Mouse (Mus musculus) hindbrain, embryonic 13.5 days (tissue): ENCODE measurements around the gene Far1. TPM values are rescaled to one million over a fixed set of nuclear protein-coding genes. Genes with fewer than 3 reads are reported as not detected.

ENCODE experiments used
- ATAC-seq: fragments of 200-750 bp; cut with Nextera tagmentation; 2 replicates; pipeline ENCODE4 v1.8.0; 2017; ENCODE audit warnings: moderate TSS enrichment; ENCODE audit not compliant: low FRiP score
- H3K27ac ChIP-seq: fragments of 300-500 bp; sonication (generic); 2 replicates; pipeline ENCODE4 v1.5.1; 2015; ENCODE audit warnings: inconsistent platforms, mild to moderate bottlenecking, moderate library complexity
- H3K27me3 ChIP-seq: fragments of 300-500 bp; sonication (generic); 2 replicates; pipeline ENCODE4 v1.6.1; 2015; ENCODE audit warnings: mild to moderate bottlenecking, inconsistent platforms
- H3K36me3 ChIP-seq: fragments of 300-500 bp; sonication (generic); 2 replicates; pipeline ENCODE4 v1.6.1; 2015; ENCODE audit warnings: mild to moderate bottlenecking, inconsistent platforms
- H3K4me1 ChIP-seq: fragments of 300-500 bp; sonication (generic); replicated peaks from 2 replicates; pipeline ENCODE4 v1.6.1; 2015; ENCODE audit warnings: inconsistent platforms
- H3K4me2 ChIP-seq: fragments of 300-500 bp; sonication (generic); 2 replicates; pipeline ENCODE4 v1.6.1; 2015; ENCODE audit warnings: inconsistent platforms, mild to moderate bottlenecking, moderate library complexity
- H3K4me3 ChIP-seq: fragments of 300-500 bp; sonication (generic); 2 replicates; pipeline ENCODE4 v1.5.1; 2015; ENCODE audit warnings: mild to moderate bottlenecking, inconsistent platforms
- H3K9ac ChIP-seq: fragments of 300-500 bp; sonication (generic); 2 replicates; pipeline ENCODE4 v1.6.1; 2015; ENCODE audit warnings: mild to moderate bottlenecking, inconsistent platforms
- H3K9me3 ChIP-seq: fragments of 300-500 bp; sonication (generic); 2 replicates; pipeline ENCODE4 v1.6.1; 2016; ENCODE audit warnings: inconsistent platforms
- WGBS: fragments of 180-500 bp; shearing (Covaris S2); methylation state at CpG from one replicate; pipeline ENCODE4 v1.1.7; 2015; 5-methylcytosine and 5-hydroxymethylcytosine counted together
- polyA plus RNA-seq: library from polyadenylated mRNA; unstranded; fragments of >200 nt; fragmentation: Nextera tagmentation; extraction: Ambion mirVana; gene quantifications from 2 replicates; pipeline ENCODE4 v1.2.1, GENCODE M21; 2015

Far1 gene
- 67.4 and 69.4 TPM in 2 replicates for polyA plus RNA-seq

DNA sequence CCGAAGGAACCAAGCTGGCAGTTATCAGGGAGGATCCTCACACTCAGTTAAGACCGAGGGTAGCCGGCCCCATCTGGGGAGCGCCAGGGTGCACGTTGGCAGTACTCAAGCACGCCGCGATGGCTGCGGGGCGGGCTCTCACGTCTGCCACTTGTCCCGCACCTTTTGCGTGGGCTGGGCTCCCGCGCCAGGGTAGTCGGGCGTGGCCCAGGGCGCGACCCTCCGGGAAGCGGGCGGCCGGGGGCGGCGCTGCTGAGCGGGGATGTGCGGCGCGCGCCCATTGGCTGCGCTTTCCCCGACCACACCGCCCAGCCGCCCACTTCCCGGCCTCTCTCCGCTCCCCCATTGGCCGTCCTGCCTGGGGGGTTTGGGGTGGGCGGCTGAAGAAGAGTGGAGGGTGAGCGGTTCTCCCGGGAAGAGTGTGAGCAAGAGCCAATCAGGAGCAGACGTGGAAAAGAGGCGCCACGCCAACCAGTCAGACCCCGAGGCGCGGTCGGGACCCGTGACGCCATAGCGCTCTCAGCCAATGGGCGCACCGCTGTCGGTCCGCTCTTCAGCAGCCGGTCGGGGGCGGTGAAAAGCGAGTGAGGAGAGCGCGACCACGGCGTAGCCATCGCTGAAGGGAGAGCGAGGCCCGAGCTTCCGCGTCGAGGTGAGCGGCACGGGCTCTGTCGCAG is at the start of gene Far1:
Gene Far1, plus strand, starts transcription at position 549 of the 677 bp plus-strand sequence.
- H3K4me1 ChIP-seq: peaks cover 25% of the 10 kb centered on the region
- ATAC-seq: peak; percentile 100
- peak within 1 kb of the TSS; percentile 94 for H3K4me3 ChIP-seq
- H3K9ac ChIP-seq: peak within 1 kb of the TSS; percentile 97
- under 1% methylated on average over 70 of the region's 71 CpGs for WGBS
- H3K27me3 ChIP-seq: peaks cover 4% of the 10 kb centered on the region; the same call in 1 of the 2 replicates
- peak within 1 kb of the TSS; percentile 96 for H3K27ac ChIP-seq
- no peaks in the 10 kb centered on the region for H3K9me3 ChIP-seq
- H3K4me2 ChIP-seq: peak within 1 kb of the TSS; percentile 88
- no peaks in the 10 kb centered on the region for H3K36me3 ChIP-seq

DNA sequence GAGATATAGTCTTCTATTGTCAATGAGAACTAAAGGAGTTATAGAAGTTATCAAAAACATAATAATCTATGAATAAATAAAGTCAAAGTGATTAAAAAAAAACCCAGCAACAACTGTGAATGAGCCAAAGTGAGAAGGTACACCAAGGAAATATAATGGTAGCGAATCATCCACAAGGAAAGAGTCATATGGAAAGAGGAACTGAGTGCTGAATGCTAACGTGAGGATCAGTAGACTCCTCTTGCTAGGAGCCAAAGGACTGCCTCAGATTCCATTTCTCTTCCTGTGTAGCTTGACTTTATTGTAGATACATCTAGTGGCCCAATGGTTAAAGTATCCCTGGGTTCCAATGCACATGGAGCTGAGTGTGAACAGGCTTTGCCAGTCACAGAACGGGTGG is 45.3 kb upstream of the Far1 start:
- 83% methylated on average over 3 of the region's 3 CpGs for WGBS
- Histone ChIP-seq H3K27ac (no peak overlapping the region), H3K4me2 (no peak overlapping the region), H3K36me3 (no peaks in the 10 kb centered on the region), H3K4me1 (no peaks in the 10 kb centered on the region), H3K9me3 (no peaks in the 10 kb centered on the region), H3K9ac (no peak overlapping the region), H3K27me3 (no peaks in the 10 kb centered on the region), H3K4me3 (no peak overlapping the region)
- ATAC-seq: no peak

DNA sequence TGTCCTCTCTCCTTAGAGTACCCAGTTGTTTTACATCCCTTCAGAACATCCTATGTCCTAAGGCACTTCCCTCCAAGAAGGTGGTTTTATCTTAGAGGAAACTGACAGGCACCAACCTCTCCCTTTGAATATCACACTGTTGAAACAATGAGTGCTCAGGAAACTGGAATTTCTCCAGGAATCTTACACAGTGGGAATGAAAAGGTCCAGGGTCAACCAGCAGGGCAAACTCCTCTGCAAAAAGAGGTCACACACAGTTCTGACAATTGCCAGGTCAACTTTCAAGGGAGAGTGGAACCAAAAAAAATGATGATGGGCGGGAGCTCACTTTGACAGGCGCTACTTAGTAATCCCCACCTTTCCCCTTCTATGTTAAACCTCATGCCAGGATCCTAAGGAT is 43.0 kb upstream of the Far1 start:
- H3K36me3 ChIP-seq: no peaks in the 10 kb centered on the region
- no peak overlapping the region for H3K4me3 ChIP-seq
- no peak for ATAC-seq
- no peaks in the 10 kb centered on the region for H3K27me3 ChIP-seq
- no peaks in the 10 kb centered on the region for H3K4me1 ChIP-seq
- H3K27ac ChIP-seq: no peak overlapping the region
- H3K9ac ChIP-seq: no peak overlapping the region
- no peaks in the 10 kb centered on the region for H3K9me3 ChIP-seq
- no peak overlapping the region for H3K4me2 ChIP-seq
- whole genome bisulfite sequencing: 85% methylated on average over 2 of the region's 2 CpGs

DNA sequence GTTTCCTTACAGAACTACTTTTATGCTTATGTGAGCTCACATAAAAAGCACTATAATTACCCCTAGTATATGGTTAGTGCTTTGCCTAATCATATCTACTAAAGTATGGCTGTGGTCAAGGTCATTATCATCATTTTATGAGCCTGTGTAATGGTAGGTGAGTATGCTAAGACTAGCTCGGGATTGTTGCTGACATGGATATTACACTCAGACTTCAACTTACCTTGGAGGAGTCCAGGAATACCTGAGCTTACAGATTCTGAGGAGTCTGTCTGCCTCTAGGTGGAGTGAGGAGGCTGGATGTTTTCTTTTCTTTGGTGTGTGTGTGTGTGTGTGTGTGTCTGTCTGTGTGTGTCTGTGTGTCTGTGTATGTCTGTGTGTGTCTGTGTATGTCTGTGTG is 42.0 kb upstream of the Far1 start:
- WGBS: 83% methylated on average over 1 of the region's 1 CpGs
- Histone ChIP-seq H3K36me3 (no peaks in the 10 kb centered on the region), H3K9me3 (no peaks in the 10 kb centered on the region), H3K9ac (no peak overlapping the region), H3K27me3 (no peaks in the 10 kb centered on the region), H3K4me3 (no peak overlapping the region), H3K27ac (no peak overlapping the region), H3K4me2 (no peak overlapping the region), H3K4me1 (no peaks in the 10 kb centered on the region)
- no peak for ATAC-seq

DNA sequence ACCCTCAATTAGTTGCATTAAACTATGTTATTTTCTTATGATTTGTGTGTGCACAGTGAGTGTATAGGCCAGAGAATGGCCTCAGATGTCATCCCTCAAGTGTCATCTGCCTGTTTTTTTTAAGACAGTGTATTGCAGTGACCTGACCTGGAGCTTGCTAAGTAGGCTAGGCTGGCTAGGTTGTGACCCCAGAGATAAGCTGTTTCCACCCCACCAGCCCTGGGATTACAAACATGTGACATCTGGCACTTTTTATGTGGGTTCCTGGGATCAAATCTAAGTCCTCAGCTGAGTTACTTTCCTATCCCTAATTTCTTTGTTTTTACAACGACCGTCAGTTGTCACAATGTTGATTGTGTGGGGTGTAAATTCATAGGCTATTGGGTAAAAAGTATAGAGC is 17.8 kb upstream of the Far1 start:
- Histone ChIP-seq H3K9me3 (no peaks in the 10 kb centered on the region), H3K4me3 (no peak overlapping the region), H3K36me3 (no peaks in the 10 kb centered on the region), H3K4me1 (no peaks in the 10 kb centered on the region), H3K4me2 (no peak overlapping the region), H3K27me3 (no peaks in the 10 kb centered on the region), H3K27ac (no peak overlapping the region), H3K9ac (no peak overlapping the region)
- ATAC-seq: no peak
- WGBS: 93% methylated on average over 2 of the region's 2 CpGs

DNA sequence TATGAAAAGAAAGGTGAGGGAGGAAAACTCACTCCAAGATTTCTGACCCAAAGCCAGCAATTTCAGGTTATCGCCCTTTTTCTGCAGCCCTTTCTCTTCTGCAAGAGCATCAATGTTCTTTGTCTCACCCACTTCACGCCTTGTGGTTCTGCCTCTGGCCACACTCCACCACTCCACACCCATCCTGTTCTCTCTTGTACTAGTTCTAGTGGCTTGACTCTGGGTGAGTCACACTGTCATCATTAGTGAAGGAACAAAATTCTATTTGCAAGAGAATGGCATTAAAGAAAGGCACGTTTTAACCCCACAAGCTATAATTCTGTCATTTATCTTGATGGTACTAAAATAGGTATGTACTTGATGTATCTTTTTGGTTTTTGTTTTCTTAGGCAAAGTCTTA is 15.2 kb upstream of the Far1 start:
- H3K4me1 ChIP-seq: no peaks in the 10 kb centered on the region
- H3K9me3 ChIP-seq: no peaks in the 10 kb centered on the region
- no peak for ATAC-seq
- H3K4me3 ChIP-seq: no peak overlapping the region
- H3K36me3 ChIP-seq: no peaks in the 10 kb centered on the region
- H3K9ac ChIP-seq: no peak overlapping the region
- no peak overlapping the region for H3K27ac ChIP-seq
- WGBS: 85% methylated on average over 3 of the region's 3 CpGs
- no peaks in the 10 kb centered on the region for H3K27me3 ChIP-seq
- H3K4me2 ChIP-seq: no peak overlapping the region

DNA sequence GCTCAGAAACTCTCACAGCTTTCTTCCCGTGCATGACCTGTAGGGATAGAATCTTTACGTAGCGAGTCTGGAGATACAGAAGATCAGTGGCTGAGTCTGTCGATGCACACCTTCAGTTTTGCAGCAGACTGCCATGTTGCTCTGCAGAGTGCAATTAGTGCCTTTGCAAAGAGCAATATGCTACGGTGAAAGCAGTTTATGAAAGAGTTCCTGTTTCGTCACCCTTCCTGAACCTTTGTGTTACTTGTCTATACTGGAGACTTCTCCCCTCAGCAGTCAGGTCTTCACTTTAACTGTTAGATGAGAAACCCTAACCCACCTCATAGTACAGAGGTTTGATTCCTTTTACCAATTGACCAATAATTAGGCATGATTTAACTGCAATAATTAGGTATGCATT is 13.8 kb upstream of the Far1 start:
- ATAC-seq: no peak
- H3K4me2 ChIP-seq: no peak overlapping the region
- H3K9ac ChIP-seq: no peak overlapping the region
- no peaks in the 10 kb centered on the region for H3K9me3 ChIP-seq
- H3K4me1 ChIP-seq: no peaks in the 10 kb centered on the region
- no peak overlapping the region for H3K4me3 ChIP-seq
- no peaks in the 10 kb centered on the region for H3K36me3 ChIP-seq
- no peak overlapping the region for H3K27ac ChIP-seq
- no peaks in the 10 kb centered on the region for H3K27me3 ChIP-seq
- WGBS: 91% methylated on average over 6 of the region's 6 CpGs

DNA sequence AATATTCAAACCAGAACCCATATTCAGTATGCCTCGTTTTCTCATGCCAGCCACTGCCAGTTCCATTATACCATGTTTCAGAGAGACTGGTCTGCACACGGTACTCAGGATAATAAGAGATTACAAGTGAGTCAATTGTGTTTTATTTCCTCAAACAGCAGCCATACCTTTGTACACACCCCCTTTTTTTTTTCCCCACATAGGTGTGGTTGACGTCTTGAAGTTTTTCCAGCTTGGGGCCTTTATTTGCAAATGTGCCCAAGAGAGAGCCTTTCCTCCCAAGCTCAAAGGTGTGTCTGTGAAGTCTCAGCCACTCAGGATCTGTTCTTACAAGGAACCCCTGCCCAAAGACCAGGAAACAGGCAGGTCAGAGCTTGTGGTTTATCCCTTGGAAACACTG is 11.2 kb upstream of the Far1 start:
- WGBS: 75% methylated on average over 3 of the region's 3 CpGs

DNA sequence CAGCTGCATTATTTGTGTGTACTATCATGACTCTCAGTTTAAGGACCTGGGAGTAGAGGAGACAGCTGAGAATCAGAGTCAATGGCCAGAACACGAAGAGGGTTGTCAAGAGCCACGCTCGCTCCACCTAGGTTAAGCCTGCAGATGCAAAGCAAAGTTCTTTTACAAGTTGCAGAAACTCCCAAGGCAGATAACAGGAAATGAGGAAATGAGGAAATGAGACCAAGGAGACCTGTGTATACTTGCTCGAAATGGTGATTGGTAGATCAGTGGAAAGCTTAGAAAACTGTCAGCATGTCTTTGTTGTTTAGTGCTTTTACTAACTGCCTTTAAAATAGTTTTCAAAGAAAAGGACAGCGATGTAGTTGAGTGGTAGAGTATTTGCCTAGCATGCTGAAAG is 8.6 kb upstream of the Far1 start:
- H3K27me3 ChIP-seq: no peaks in the 10 kb centered on the region
- H3K4me1 ChIP-seq: no peaks in the 10 kb centered on the region
- H3K4me2 ChIP-seq: no peak overlapping the region
- H3K4me3 ChIP-seq: no peak overlapping the region
- no peak for ATAC-seq
- 87% methylated on average over 5 of the region's 5 CpGs for WGBS
- no peak overlapping the region for H3K9ac ChIP-seq
- H3K27ac ChIP-seq: no peak overlapping the region
- no peaks in the 10 kb centered on the region for H3K9me3 ChIP-seq
- no peaks in the 10 kb centered on the region for H3K36me3 ChIP-seq

More for the DNA sequence above, 11.2 kb upstream of the Far1 start:
- Histone ChIP-seq H3K27me3 (no peaks in the 10 kb centered on the region), H3K36me3 (no peaks in the 10 kb centered on the region), H3K27ac (no peak overlapping the region), H3K4me1 (no peaks in the 10 kb centered on the region), H3K9me3 (no peaks in the 10 kb centered on the region), H3K9ac (no peak overlapping the region), H3K4me2 (no peak overlapping the region), H3K4me3 (no peak overlapping the region)
- no peak for ATAC-seq

DNA sequence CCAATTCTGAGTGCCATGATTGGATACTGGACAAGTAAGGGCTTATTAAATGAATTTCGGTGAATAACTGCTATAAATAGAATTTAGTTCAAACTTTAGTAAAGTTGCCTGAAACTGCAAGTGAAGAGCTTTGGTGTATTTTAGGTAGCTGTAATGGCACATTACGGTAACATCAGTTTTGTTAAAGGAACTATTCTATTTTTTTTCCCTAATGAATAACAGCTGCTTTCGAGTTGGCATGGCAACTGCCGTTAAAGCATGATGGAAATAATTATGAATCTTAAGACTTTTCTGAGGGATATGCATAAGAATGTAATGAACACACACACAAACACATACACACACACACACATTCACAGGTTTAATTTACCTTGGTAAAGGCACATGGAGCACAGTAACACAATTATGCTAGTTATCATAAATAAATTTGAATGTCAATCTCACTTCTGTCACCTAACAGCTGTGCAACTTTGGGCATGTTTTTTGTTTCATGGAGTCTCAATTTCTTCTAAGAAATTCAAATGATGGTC is 8.1 kb upstream of the Far1 start:
- Histone ChIP-seq H3K27ac (no peak overlapping the region), H3K27me3 (no peaks in the 10 kb centered on the region), H3K4me3 (no peak overlapping the region), H3K36me3 (no peaks in the 10 kb centered on the region), H3K4me2 (no peak overlapping the region), H3K4me1 (no peaks in the 10 kb centered on the region), H3K9ac (no peak overlapping the region), H3K9me3 (no peaks in the 10 kb centered on the region)
- 86% methylated on average over 4 of the region's 4 CpGs for WGBS
- no peak for ATAC-seq

DNA sequence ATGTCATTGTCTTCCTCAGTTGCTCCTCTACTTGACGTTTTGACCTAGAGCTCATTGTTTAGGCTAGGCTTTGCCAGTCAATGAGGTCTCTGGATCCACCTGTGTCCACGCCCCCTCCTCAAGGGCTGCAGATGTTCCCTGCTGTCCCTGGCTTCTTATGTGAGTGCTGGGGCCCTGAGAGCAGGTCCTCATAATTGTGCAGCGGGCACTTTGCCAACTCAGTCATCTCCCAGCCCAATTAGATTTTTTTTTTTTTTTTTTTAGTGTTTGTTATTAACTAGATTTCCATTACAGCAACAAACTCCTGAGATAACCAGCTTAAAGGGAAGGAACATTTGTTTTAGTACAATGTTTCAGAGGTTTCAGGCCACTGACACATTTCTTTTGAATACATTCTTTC is 5.8 kb upstream of the Far1 start:
- Histone ChIP-seq H3K4me3 (no peak overlapping the region), H3K27ac (no peak overlapping the region), H3K9me3 (no peaks in the 10 kb centered on the region), H3K9ac (no peak overlapping the region), H3K4me2 (no peak overlapping the region), H3K4me1 (peaks cover 4% of the 10 kb centered on the region; the same call in 1 of the 2 replicates), H3K27me3 (peaks cover 4% of the 10 kb centered on the region; the same call in 1 of the 2 replicates), H3K36me3 (no peaks in the 10 kb centered on the region)
- 63% methylated on average over 3 of the region's 3 CpGs for WGBS
- ATAC-seq: no peak

DNA sequence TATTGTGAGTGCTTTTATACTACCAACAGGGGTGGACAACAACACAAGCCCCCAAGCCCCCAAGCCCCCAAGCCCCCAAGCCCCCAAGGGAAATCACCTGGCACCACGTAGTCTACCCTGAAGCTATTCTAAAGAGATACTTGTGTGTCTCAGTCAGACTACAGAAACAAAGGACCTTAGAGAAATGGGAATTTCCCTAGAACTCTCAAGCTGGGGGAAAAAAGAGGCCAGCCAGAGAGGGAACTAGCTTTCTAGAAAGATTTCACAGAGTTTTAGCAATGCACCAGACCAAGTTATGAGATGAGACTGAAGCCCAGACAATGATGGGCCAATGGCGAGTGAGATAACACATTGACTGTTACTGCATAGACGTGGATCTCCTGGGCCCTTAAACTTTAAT is 2.2 kb upstream of the Far1 start:
- no peak for ATAC-seq
- H3K4me3 ChIP-seq: no peak overlapping the region
- no peaks in the 10 kb centered on the region for H3K9me3 ChIP-seq
- H3K4me2 ChIP-seq: no peak overlapping the region
- no peaks in the 10 kb centered on the region for H3K36me3 ChIP-seq
- no peak overlapping the region for H3K9ac ChIP-seq
- peaks cover 4% of the 10 kb centered on the region; the same call in 1 of the 2 replicates for H3K27me3 ChIP-seq
- 86% methylated on average over 3 of the region's 3 CpGs for WGBS
- H3K27ac ChIP-seq: no peak overlapping the region
- peaks cover 25% of the 10 kb centered on the region for H3K4me1 ChIP-seq
